Mouse (Mus musculus) kidney, embryonic 16.5 days (tissue): ENCODE results near the gene Mogat2. TPM values are rescaled to one million over a fixed set of nuclear protein-coding genes. Genes with fewer than 3 reads are reported as not detected.
A peak's percentile ranks its signal among the peaks of the same experiment; 100 is the strongest.

Experiments used
- ATAC-seq: fragments of 200-750 bp; cut with Nextera tagmentation; 2 replicates; pipeline ENCODE4 v1.8.0; 2017; ENCODE audit warnings: moderate TSS enrichment; ENCODE audit not compliant: low FRiP score, low TSS enrichment
- H3K27ac ChIP-seq: fragments of 300-500 bp; sonication (generic); 2 replicates; pipeline ENCODE4 v1.5.1; 2014; ENCODE audit warnings: low read length
- H3K27me3 ChIP-seq: fragments of 300-500 bp; sonication (generic); 2 replicates; pipeline ENCODE4 v1.6.1; 2014; ENCODE audit warnings: low read length, control low read depth, mixed read lengths; ENCODE audit not compliant: insufficient read depth
- H3K36me3 ChIP-seq: fragments of 300-500 bp; sonication (generic); 2 replicates; pipeline ENCODE4 v1.6.1; 2014; ENCODE audit warnings: low read length, control low read depth, mixed read lengths; ENCODE audit not compliant: insufficient read depth
- H3K4me1 ChIP-seq: fragments of 300-500 bp; sonication (generic); 2 replicates; pipeline ENCODE4 v1.6.1; 2014; ENCODE audit warnings: low read length, control low read depth, mixed read lengths; ENCODE audit not compliant: insufficient read depth
- H3K4me2 ChIP-seq: fragments of 300-500 bp; sonication (generic); replicated peaks from 2 replicates; pipeline ENCODE4 v1.6.1; 2014; ENCODE audit warnings: low read depth, low read length
- H3K4me3 ChIP-seq: fragments of 300-500 bp; sonication (generic); 2 replicates; pipeline ENCODE4 v1.5.1; 2014; ENCODE audit warnings: mild to moderate bottlenecking, low read length
- H3K9ac ChIP-seq: fragments of 300-500 bp; sonication (generic); replicated peaks from 2 replicates; pipeline ENCODE4 v1.6.1; 2014; ENCODE audit warnings: low read length
- H3K9me3 ChIP-seq: fragments of 300-500 bp; sonication (generic); 2 replicates; pipeline ENCODE4 v1.6.1; 2016; ENCODE audit warnings: low read length, control low read depth
- WGBS: fragments of 180-500 bp; shearing (Covaris S2); extraction: QIAGEN DNeasy Blood & Tissue Kit; methylation state at CpG from one replicate; pipeline ENCODE4 v1.1.7; 2014; 5-methylcytosine and 5-hydroxymethylcytosine counted together
- polyA plus RNA-seq: library from polyadenylated mRNA; unstranded; fragments of >200 nt; fragmentation: Nextera tagmentation; extraction: Ambion mirVana; gene quantifications from 2 replicates; pipeline ENCODE4 v1.2.1, GENCODE M21; 2015

The Mogat2 gene
- polyA plus RNA-seq, 1 experiment from 2014 or later = 14.9 TPM

GRCm38 (mm10) chr7:99248157-99248742, 9.8 kb upstream of the Mogat2 start:
- WGBS = 40% methylated on average over 5 of the region's 5 CpGs
- peaks cover 12% of the 10 kb centered on the region for H3K27me3 ChIP-seq
- H3K4me1 ChIP-seq = peaks cover 7% of the 10 kb centered on the region; the same call in 1 of the 2 replicates
- H3K4me2 ChIP-seq = no peak overlapping the region
- no peaks in the 10 kb centered on the region for H3K36me3 ChIP-seq
- no peak overlapping the region for H3K9ac ChIP-seq
- H3K27ac ChIP-seq = no peak overlapping the region
- ATAC-seq = no peak
- H3K9me3 ChIP-seq = no peaks in the 10 kb centered on the region
- H3K4me3 ChIP-seq = no peak overlapping the region

DNA sequence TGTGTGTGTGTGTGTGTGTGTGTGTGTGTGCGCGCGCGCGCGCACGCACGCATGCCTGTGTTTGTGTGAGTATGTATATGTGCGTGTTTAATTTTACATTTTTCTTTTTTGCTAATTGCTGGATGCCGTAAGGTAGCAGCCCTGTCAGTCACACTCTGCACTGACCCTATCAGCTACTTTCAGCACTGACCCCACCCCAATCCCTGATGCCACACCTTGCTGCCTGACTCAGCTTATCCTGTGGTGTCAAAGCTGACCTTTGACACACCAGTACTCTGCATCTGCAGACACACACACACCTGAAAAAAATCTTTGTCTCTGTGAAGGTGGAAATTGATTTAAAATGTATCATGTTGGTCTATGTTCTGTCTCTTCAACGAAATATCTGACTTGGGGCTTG, 3.7 kb upstream of the Mogat2 start:
- Histone ChIP-seq H3K36me3 (no peaks in the 10 kb centered on the region), H3K4me3 (no peak overlapping the region), H3K9me3 (no peaks in the 10 kb centered on the region), H3K9ac (no peak overlapping the region), H3K27me3 (no peaks in the 10 kb centered on the region), H3K27ac (no peak overlapping the region), H3K4me2 (no peak overlapping the region), H3K4me1 (peaks cover 14% of the 10 kb centered on the region)
- 95% methylated on average over 11 of the region's 11 CpGs for WGBS
- no peak for ATAC-seq

GRCm38 (mm10) chr7:99236888-99237660, 1.3 kb downstream of the Mogat2 start:
- 38% methylated on average over 8 of the region's 8 CpGs for WGBS
- Histone ChIP-seq H3K27ac (no peak overlapping the region), H3K9ac (no peak overlapping the region), H3K4me3 (no peak overlapping the region), H3K9me3 (no peaks in the 10 kb centered on the region), H3K4me2 (no peak overlapping the region), H3K36me3 (no peaks in the 10 kb centered on the region), H3K4me1 (peaks cover 14% of the 10 kb centered on the region), H3K27me3 (no peaks in the 10 kb centered on the region)
- ATAC-seq = no peak

DNA sequence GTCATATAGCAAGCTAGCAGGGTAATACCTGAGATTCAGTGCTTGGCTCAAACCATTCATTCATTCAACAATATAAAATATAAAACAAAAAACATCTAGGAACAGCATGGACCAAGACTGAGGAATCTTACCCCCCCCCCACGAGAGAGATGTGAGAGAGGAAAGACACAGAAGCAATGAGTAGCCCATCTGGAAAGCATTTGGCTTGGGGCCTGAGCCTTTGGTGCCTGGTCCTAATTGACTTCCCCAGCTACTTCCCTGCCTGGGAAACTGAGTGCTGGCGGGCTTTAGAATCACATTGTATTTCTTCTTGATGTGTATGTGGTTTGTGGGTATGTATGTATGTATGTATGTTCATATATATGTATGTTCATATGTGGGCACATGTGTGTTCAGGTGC, 2.8 kb downstream of the Mogat2 start:
- no peak for ATAC-seq
- Histone ChIP-seq H3K27me3 (no peaks in the 10 kb centered on the region), H3K9me3 (no peaks in the 10 kb centered on the region), H3K4me1 (peaks cover 14% of the 10 kb centered on the region), H3K4me3 (no peak overlapping the region), H3K4me2 (no peak overlapping the region), H3K27ac (no peak overlapping the region), H3K9ac (no peak overlapping the region), H3K36me3 (no peaks in the 10 kb centered on the region)
- 71% methylated on average over 2 of the region's 2 CpGs for WGBS

- Histone ChIP-seq H3K4me2 (no peak overlapping the region), H3K4me3 (no peak overlapping the region), H3K9ac (no peak overlapping the region), H3K36me3 (no peaks in the 10 kb centered on the region), H3K27me3 (no peaks in the 10 kb centered on the region), H3K4me1 (peaks cover 14% of the 10 kb centered on the region), H3K9me3 (no peaks in the 10 kb centered on the region), H3K27ac (no peak overlapping the region)
- 47% methylated on average over 2 of the region's 2 CpGs for WGBS
- no peak for ATAC-seq
Observed at GRCm38 (mm10) chr7:99234916-99235315, 3.5 kb downstream of the Mogat2 start.

- Histone ChIP-seq H3K27me3 (no peaks in the 10 kb centered on the region), H3K4me1 (0 out of 2 replicates have a peak, but pooled peaks cover 3% of the 10 kb centered on the region), H3K27ac (no peak overlapping the region), H3K4me3 (no peak overlapping the region), H3K9ac (no peak overlapping the region), H3K36me3 (no peaks in the 10 kb centered on the region), H3K9me3 (no peaks in the 10 kb centered on the region), H3K4me2 (no peak overlapping the region)
- 64% methylated on average over 6 of the region's 6 CpGs for WGBS
- no peak for ATAC-seq
Observed at GRCm38 (mm10) chr7:99232571-99232970, 5.8 kb downstream of the Mogat2 start.

- peak; percentile 79 for ATAC-seq
- Histone ChIP-seq H3K36me3 (no peaks in the 10 kb centered on the region), H3K9ac (no peak overlapping the region), H3K4me3 (no peak overlapping the region), H3K27ac (no peak overlapping the region; the same call in 1 of the 2 replicates), H3K4me2 (no peak overlapping the region), H3K27me3 (no peaks in the 10 kb centered on the region), H3K4me1 (no peaks in the 10 kb centered on the region), H3K9me3 (no peaks in the 10 kb centered on the region)
- WGBS = 63% methylated on average over 7 of the region's 7 CpGs
Observed at GRCm38 (mm10) chr7:99230061-99230747, 8.2 kb downstream of the Mogat2 start.

DNA sequence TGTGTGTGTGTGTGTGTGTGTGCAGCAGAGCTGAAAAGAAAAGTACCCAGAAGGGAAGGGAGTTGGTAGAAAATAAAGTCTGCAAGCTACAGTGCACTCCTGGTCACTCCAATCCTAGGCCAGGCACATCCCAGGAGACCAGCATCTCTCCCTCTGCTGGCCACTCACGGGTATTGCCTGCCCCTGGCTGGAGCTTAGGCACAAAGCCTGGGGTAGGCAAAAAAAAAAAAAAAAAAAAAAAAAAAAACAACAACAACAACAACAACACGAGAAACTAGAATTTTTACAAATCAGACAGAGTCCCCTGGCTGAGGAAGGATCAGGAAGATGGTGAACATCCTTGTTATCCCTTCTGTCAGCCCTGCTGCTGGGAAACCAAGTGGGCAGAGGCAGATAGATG, 9.0 kb downstream of the Mogat2 start:
- Histone ChIP-seq H3K36me3 (no peaks in the 10 kb centered on the region), H3K27me3 (no peaks in the 10 kb centered on the region), H3K9me3 (no peaks in the 10 kb centered on the region), H3K4me2 (no peak overlapping the region), H3K27ac (no peak overlapping the region), H3K9ac (no peak overlapping the region), H3K4me1 (no peaks in the 10 kb centered on the region), H3K4me3 (no peak overlapping the region)
- ATAC-seq = 0 out of 2 replicates have a peak, but pooled peaks have one; percentile 50
- WGBS = 13% methylated on average over 2 of the region's 2 CpGs

DNA sequence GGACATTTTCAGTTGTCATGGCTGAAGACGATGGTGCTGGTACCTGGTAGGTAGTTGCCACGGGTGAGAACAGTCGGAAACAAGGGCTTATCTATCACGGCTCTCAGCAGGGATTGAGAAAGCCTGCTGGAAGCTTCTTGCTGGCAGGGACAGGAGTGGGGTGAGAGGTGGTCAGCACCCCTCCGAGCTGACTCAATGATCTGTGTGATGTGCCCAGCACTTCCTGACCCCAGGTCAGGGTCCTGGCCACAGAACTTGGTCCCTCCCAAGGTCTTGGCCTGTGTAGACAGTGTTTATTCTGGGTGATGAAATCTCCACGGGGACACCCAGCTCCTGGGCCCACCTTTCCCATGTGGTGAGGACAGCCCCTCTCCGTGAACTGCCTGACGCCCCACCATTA, 9.6 kb downstream of the Mogat2 start:
- no peaks in the 10 kb centered on the region for H3K9me3 ChIP-seq
- no peaks in the 10 kb centered on the region for H3K4me1 ChIP-seq
- ATAC-seq = no peak
- no peak overlapping the region for H3K9ac ChIP-seq
- H3K27ac ChIP-seq = no peak overlapping the region
- H3K4me2 ChIP-seq = no peak overlapping the region
- WGBS = 75% methylated on average over 8 of the region's 8 CpGs
- H3K27me3 ChIP-seq = no peaks in the 10 kb centered on the region
- no peak overlapping the region for H3K4me3 ChIP-seq
- H3K36me3 ChIP-seq = no peaks in the 10 kb centered on the region

- whole genome bisulfite sequencing = 93% methylated on average over 4 of the region's 4 CpGs
- Histone ChIP-seq H3K9me3 (no peaks in the 10 kb centered on the region), H3K4me2 (no peak overlapping the region), H3K9ac (no peak overlapping the region), H3K4me3 (no peak overlapping the region), H3K27ac (no peak overlapping the region), H3K27me3 (no peaks in the 10 kb centered on the region), H3K36me3 (no peaks in the 10 kb centered on the region), H3K4me1 (no peaks in the 10 kb centered on the region)
- ATAC-seq = no peak
Observed at GRCm38 (mm10) chr7:99227267-99227666, 11.2 kb downstream of the Mogat2 start.
